Mouse (Mus musculus) adrenal gland, adult 8-10 months (tissue): ENCODE measurements around the gene Rpl13a. TPM values are rescaled to one million over a fixed set of nuclear protein-coding genes. Genes with fewer than 3 reads are reported as not detected.
A peak's percentile ranks its signal among the peaks of the same experiment; 100 is the strongest.
"Not testable (repeated sequence)": the region's sequence is repeated elsewhere in the genome, so short reads cannot be mapped to it uniquely, and the experiment has no call there.

Experiments used
- DNase-seq: peaks from one replicate; pipeline ENCODE4 v3.0.0; 2022
- total RNA-seq, 4 experiments: library from RNA; stranded (reverse); gene quantifications; 2 replicates each; pipeline ENCODE4 v1.2.4; 2022

Gene Rpl13a
- total RNA-seq, 4 experiments from 2014 or later, result 1,558 to 1,710 (median 1,647) TPM

DNA sequence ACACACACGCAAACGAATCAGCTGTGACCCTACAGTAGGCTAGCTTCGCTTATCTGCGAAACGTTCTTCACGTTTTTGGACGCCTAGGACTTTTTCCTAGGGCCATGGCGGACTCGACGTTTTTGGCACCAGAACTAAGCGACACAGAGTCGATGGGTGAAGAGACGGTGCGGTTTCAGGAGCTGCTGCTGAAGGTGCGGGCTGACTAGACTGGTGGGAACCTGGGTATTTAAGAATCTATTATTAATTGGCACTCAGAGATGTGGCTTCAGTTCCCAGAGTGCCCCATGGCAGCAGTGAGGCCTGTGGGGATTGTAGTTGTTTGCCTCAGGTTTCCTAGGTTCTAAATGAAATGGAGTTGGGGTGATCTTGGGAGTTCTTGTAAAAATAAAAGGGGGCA is 27.6 kb upstream of the Rpl13a start:
- no peak for DNase-seq

DNA sequence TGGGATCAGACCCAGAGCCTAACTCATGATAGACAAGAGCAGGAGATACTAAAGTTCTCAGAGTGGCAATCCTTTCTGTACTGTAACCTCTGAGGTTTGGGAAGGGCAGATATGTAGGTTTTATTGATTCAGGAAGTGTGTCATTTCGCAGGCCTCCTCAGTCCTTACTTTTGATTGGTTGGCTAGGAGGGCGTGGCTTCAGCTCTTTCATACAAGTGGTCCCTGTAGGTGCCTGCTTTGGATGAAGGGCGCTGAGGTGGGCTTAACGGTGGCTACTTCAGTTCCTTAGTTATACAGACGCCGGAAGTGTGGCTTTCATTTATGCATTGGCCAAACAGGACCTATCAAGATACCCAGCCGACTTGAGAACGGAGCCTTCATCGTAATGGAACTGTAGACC is 27.0 kb upstream of the Rpl13a start:
- no peak for DNase-seq

GRCm38 (mm10) chr7:45154993-45155514 is 26.5 kb upstream of the Rpl13a start:
- no peak for DNase-seq

DNA sequence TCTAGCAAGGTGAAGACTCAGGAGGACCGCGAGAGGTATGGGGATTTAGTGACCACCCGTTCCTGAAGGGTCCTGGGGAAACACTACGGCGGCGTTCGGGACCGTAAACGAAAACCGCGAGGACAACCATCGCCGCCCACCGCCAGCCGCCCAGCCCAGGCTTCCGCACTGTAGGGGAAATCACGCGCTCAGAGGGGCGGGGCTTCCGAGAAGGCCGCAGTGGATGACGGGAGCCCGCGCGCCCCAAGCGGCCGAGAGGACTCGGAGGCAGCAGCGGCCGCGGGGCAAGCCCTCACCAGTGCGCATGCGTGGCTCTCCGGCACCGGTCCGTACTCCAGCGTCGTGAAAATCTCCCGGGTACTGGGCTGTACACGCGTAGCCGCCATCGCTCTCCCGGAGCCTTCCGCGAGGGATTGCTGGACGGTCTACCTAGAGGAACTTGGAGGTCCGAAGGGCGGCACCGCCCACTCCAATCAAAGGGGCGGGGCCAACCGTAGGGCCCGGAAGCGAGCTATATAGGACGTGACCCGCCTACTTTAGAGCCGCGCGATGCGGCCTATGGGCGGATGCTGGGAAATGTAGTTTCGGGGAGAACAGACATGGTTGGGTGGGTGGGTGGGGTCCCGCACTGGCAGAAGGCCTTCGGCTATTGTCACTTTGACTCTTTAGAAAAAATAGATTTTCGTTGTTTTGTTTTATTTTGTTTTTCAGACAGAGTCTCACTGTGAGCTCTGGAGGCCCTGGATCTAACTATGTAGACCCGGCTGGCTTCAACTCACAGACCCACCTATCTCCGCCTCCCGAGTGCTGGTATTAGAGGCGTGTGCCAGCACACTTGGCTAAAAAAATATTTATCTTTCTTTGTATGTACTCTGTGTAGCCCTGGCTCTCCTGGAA is 25.8 kb upstream of the Rpl13a start, which contains the start of the genes Pih1d1 and Aldh16a1:
Gene Pih1d1, plus strand, starts transcription at position 208 of the 897 bp plus-strand sequence.
Gene Aldh16a1, minus strand, starts transcription at position 489 of the 897 bp plus-strand sequence.
- DNase-seq, result peak; percentile 93

- no peak for DNase-seq
These were observed 25.0 kb upstream of the Rpl13a start for GRCm38 (mm10) chr7:45153586-45153985.

- DNase-seq, result not testable (repeated sequence)
These were observed 24.5 kb upstream of the Rpl13a start for GRCm38 (mm10) chr7:45153052-45153451.

DNA sequence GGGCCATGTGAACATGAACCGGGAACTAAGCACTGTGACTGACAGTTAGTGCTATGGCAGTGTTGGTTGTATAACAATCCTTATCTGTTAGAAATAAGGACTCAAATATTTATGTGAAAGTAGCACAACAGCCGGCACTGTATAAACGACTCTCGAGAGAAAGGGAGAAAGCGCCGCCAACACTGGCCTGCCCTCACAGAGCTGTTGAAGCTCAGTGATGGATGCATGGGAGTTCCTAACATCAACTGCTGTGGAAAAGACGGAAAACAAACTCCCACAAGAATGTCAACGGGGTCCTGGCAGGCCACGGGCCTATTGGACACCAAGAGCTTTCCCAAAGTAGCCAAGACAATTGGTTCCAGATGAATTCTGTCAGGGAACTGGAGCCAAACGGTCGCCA is 22.7 kb upstream of the Rpl13a start:
- DNase-seq, result no peak

DNA sequence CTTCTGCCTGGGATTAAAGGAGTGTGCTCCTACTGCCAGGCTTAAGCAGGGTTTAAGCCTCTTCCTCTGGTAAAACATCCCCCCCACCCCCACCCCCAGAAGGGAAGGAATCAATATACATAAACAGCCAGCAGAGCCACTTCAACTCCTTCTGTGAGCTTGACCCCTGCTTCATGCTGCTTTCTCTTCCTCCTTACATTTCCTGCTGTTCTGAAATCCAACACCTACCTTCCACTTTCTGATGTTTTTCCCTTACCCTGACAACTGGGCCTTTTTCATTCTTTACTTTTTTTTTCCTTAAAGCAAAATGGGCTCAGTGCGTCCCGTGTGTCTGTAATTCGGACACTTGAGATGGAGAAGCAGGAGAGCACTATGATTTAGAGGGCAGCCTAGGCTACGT is 21.8 kb upstream of the Rpl13a start:
- DNase-seq, result no peak

- no peak for DNase-seq
These were observed 21.0 kb upstream of the Rpl13a start for GRCm38 (mm10) chr7:45149545-45149944.

- no peak for DNase-seq
These were observed 20.1 kb upstream of the Rpl13a start for GRCm38 (mm10) chr7:45148534-45149098.

DNA sequence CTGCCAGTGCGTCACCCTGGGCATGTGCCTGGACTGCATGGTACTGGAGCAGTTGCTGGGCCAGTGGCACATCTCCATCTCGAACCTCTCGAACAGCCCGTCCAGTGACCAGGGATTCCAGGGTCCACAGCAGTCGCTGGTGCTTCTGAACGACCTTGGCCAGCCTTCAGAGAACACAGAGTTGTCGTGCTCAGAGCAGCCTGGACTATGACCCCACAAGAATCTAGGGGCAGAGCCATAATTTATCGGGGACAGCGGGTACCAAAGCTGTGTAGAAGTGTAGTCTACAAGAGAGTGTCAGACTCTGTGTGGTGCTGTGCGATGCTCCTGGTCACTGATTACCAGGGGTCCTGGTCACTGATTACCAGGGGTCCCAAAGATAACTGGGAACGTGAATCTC is 19.3 kb upstream of the Rpl13a start:
- no peak for DNase-seq

GRCm38 (mm10) chr7:45147267-45147666 is 18.7 kb upstream of the Rpl13a start:
- DNase-seq, result no peak

GRCm38 (mm10) chr7:45145460-45145859 is 16.9 kb upstream of the Rpl13a start:
- no peak for DNase-seq

- DNase-seq, result no peak
These were observed 16.0 kb upstream of the Rpl13a start for GRCm38 (mm10) chr7:45144368-45145174.

DNA sequence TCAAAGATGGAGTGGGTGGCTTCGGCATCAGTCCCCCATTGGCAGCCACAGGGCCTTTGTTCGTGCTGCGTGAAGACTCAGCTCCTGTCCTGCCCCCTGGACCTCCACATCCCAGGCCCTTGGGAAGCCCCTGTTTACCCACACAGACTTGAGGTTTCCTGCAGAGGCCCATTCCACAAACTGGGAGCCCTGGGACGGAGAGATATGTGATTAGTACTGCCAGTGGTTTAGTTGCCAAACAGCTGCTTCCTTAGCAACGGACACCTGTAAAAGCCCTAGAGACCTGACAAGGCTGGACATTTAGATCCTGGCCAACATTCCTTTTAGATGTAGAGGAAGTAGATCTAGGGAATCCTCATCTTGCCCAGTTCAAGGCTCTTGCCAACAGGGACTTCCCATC is 13.4 kb upstream of the Rpl13a start:
- DNase-seq, result no peak

- no peak for DNase-seq
These were observed 12.8 kb upstream of the Rpl13a start for GRCm38 (mm10) chr7:45141319-45141718.

GRCm38 (mm10) chr7:45139904-45140723 is 11.6 kb upstream of the Rpl13a start:
- DNase-seq, result peak; percentile 74

DNA sequence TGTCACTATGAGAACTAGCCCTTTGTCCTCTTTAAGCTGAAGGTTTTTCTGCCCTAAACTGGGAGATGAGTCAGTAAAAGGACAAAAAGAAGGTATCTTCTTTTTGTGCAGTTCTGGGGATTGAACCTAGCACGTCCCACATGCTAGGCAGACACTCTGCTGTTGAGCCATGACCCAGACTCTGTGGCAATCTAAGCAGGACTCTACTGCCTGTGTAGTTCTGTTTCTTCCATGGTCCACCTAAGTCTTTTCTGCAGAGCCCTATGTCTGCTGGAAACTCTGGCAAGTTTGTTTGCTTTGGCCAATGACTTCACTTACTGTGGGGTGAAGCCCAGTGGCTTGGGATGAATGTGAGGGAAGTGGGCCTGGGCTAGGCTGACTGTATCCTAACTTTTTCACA is 9.8 kb upstream of the Rpl13a start:
- no peak for DNase-seq

DNA sequence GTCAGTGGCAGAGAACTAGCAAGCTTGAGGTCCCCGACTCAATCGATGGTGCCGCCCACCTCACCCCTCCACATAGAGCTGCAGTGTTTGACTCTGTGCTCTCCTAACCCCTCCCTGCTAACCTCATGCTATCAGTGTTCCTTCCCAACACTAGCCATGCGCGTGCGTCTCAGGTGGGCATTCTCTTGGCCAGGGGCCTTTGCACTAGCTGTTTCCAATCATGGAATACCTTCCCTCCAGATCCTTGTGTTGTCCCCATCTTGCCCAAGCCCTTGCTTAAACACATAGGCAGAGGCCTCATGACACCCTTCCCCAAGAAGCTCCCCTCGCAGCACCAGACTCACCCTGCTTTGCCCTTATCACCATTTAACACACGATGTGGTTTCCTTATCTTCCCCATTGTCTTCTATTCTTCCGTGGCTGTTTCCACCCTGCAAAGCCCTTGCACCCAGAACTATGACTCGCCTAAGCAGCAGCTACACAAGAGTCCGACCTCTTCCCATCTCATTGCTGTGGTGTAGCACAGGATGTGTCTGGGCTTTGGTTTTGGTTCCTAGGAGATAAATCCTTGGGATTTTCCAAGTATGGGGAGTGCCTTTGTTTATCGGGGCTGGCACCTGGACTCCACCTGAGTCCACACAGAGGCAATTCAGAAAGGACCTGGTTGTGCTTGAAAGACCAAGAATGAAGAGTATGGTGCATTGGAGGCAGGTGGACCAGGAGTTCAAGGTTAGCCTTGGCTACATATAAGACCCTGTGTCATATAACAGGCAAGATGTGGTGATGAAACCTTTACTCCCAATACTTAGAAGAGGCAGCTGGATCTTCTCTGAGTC is 8.8 kb upstream of the Rpl13a start:
- DNase-seq, result no peak

GRCm38 (mm10) chr7:45135993-45136567 is 7.5 kb upstream of the Rpl13a start, which contains the start of the genes Gm45713 and Flt3l:
Gene Gm45713 (minus strand): TSS chr7:45136231.
Gene Flt3l (minus strand): TSS chr7:45136432.
- DNase-seq, result peak; percentile 92
